Mouse (Mus musculus) forebrain, postnatal 0 days (tissue): ENCODE measurements around the gene Ano8. TPM values are rescaled to one million over a fixed set of nuclear protein-coding genes. Genes with fewer than 3 reads are reported as not detected.

Experiments used
- ATAC-seq: fragments of 200-750 bp; cut with Nextera tagmentation; 2 replicates; pipeline ENCODE4 v1.8.0; 2017; ENCODE audit warnings: mild to moderate bottlenecking, moderate library complexity
- DNase-seq: peaks from one replicate; pipeline ENCODE4 v3.0.0-alpha.2; 2015
- H3K27ac ChIP-seq: fragments of 300-500 bp; sonication (generic); 2 replicates; pipeline ENCODE4 v1.5.1; 2014; ENCODE audit warnings: low read depth, mild to moderate bottlenecking, antibody characterized with exemption, low read length, moderate library complexity, mixed read lengths
- H3K27me3 ChIP-seq: fragments of 300-500 bp; sonication (generic); 2 replicates; pipeline ENCODE4 v1.6.1; 2014; ENCODE audit warnings: mild to moderate bottlenecking, low read length, mixed read lengths; ENCODE audit not compliant: insufficient read depth
- H3K36me3 ChIP-seq: fragments of 300-500 bp; sonication (generic); 2 replicates; pipeline ENCODE4 v1.6.1; 2014; ENCODE audit warnings: mild to moderate bottlenecking, moderate library complexity; ENCODE audit not compliant: insufficient read depth
- H3K4me1 ChIP-seq: fragments of 300-500 bp; sonication (generic); 2 replicates; pipeline ENCODE4 v1.6.1; 2014; ENCODE audit warnings: antibody characterized with exemption; ENCODE audit not compliant: insufficient read depth
- H3K4me2 ChIP-seq: fragments of 300-500 bp; sonication (generic); 2 replicates; pipeline ENCODE4 v1.6.1; 2014; ENCODE audit warnings: low read depth, mild to moderate bottlenecking, moderate library complexity
- H3K4me3 ChIP-seq: fragments of 300-500 bp; sonication (generic); 2 replicates; pipeline ENCODE4 v1.5.1; 2014; ENCODE audit warnings: low read depth, low read length, mixed read lengths
- H3K9ac ChIP-seq: fragments of 300-500 bp; sonication (generic); 2 replicates; pipeline ENCODE4 v1.6.1; 2014; ENCODE audit warnings: mild to moderate bottlenecking
- H3K9me3 ChIP-seq: fragments of 300-500 bp; sonication (generic); 2 replicates; pipeline ENCODE4 v1.6.1; 2016; ENCODE audit warnings: low read length
- CTCF ChIP-seq: sonication (generic); IDR thresholded peaks from 2 replicates; pipeline ENCODE4 v1.5.1; 2016; ENCODE audit warnings: antibody characterized with exemption, control low read depth, low read depth
- WGBS: fragments of 180-500 bp; shearing (Covaris S2); extraction: QIAGEN DNeasy Blood & Tissue Kit; methylation state at CpG from one replicate; pipeline ENCODE4 v1.1.7; 2014; 5-methylcytosine and 5-hydroxymethylcytosine counted together
- polyA plus RNA-seq: library from polyadenylated mRNA; unstranded; fragments of >200 nt; fragmentation: Nextera tagmentation; extraction: Ambion mirVana; gene quantifications from 2 replicates; pipeline ENCODE4 v1.2.1, GENCODE M21; 2015
- total RNA-seq: library from RNA; depleted of rRNA; stranded (reverse); fragments of >200 nt; gene quantifications from 2 replicates; pipeline ENCODE4 v1.2.3, GENCODE M21; 2014

Ano8 gene
- total and polyA plus RNA-seq, 2 experiments from 2014 or later = 7.7 to 82.2 TPM

- WGBS = 85% methylated on average over 25 of the region's 25 CpGs
- Histone ChIP-seq H3K4me2 (peak overlapping the region; percentile 88; the same call in 1 of the 2 replicates), H3K9me3 (no peaks in the 10 kb centered on the region), H3K27me3 (no peaks in the 10 kb centered on the region), H3K36me3 (peaks cover 57% of the 10 kb centered on the region), H3K27ac (0 out of 2 replicates have a peak overlapping the region, but pooled peaks have one; percentile 3), H3K4me1 (peaks cover 9% of the 10 kb centered on the region), H3K9ac (no peak overlapping the region), H3K4me3 (no peak overlapping the region)
- ATAC-seq (no peak), DNase-seq (no peak)
- no peak for TF ChIP-seq CTCF
Measured at GRCm38 (mm10) chr8:71474785-71475701, 10.7 kb downstream of the Ano8 start.

- peaks cover 14% of the 10 kb centered on the region for H3K4me1 ChIP-seq
- DNase-seq = no peak
- 94% methylated on average over 18 of the region's 18 CpGs for WGBS
- TF ChIP-seq CTCF = no peak
- H3K4me2 ChIP-seq = no peak overlapping the region
- no peak overlapping the region for H3K27ac ChIP-seq
- no peak for ATAC-seq
- no peaks in the 10 kb centered on the region for H3K27me3 ChIP-seq
- H3K4me3 ChIP-seq = no peak overlapping the region
- peaks cover 50% of the 10 kb centered on the region for H3K36me3 ChIP-seq
- H3K9me3 ChIP-seq = no peaks in the 10 kb centered on the region
- no peak overlapping the region for H3K9ac ChIP-seq
Measured at GRCm38 (mm10) chr8:71474344-71474743, 11.4 kb downstream of the Ano8 start.

- H3K4me2 ChIP-seq = no peak overlapping the region
- no peak for ATAC-seq
- WGBS = 92% methylated on average over 8 of the region's 8 CpGs
- TF ChIP-seq CTCF = peak; percentile 56
- no peaks in the 10 kb centered on the region for H3K27me3 ChIP-seq
- H3K4me1 ChIP-seq = peaks cover 14% of the 10 kb centered on the region
- H3K27ac ChIP-seq = no peak overlapping the region
- DNase-seq = no peak
- no peak overlapping the region for H3K9ac ChIP-seq
- no peak overlapping the region for H3K4me3 ChIP-seq
- peaks cover 39% of the 10 kb centered on the region for H3K36me3 ChIP-seq
- H3K9me3 ChIP-seq = no peaks in the 10 kb centered on the region
Measured at GRCm38 (mm10) chr8:71472601-71473386, 13.0 kb downstream of the Ano8 start.

GRCm38 (mm10) chr8:71471861-71472260 is 13.9 kb downstream of the Ano8 start:
- H3K4me2 ChIP-seq = no peak overlapping the region
- H3K4me3 ChIP-seq = no peak overlapping the region
- no peak for DNase-seq
- no peak overlapping the region for H3K9ac ChIP-seq
- WGBS = 95% methylated on average over 17 of the region's 17 CpGs
- no peak for TF ChIP-seq CTCF
- no peaks in the 10 kb centered on the region for H3K27me3 ChIP-seq
- peaks cover 9% of the 10 kb centered on the region for H3K4me1 ChIP-seq
- H3K9me3 ChIP-seq = no peaks in the 10 kb centered on the region
- H3K27ac ChIP-seq = no peak overlapping the region
- peaks cover 39% of the 10 kb centered on the region for H3K36me3 ChIP-seq
- ATAC-seq = no peak

GRCm38 (mm10) chr8:71470913-71471255 is 14.9 kb downstream of the Ano8 start:
- Histone ChIP-seq H3K4me3 (no peak overlapping the region), H3K36me3 (peaks cover 39% of the 10 kb centered on the region), H3K4me2 (no peak overlapping the region), H3K9me3 (no peaks in the 10 kb centered on the region), H3K27me3 (no peaks in the 10 kb centered on the region), H3K4me1 (peaks cover 10% of the 10 kb centered on the region), H3K27ac (no peak overlapping the region), H3K9ac (no peak overlapping the region)
- DNase-seq (no peak), ATAC-seq (no peak)
- WGBS = 73% methylated on average over 5 of the region's 5 CpGs
- TF ChIP-seq CTCF = no peak

GRCm38 (mm10) chr8:71470146-71470912 is 15.4 kb downstream of the Ano8 start:
- no peak for TF ChIP-seq CTCF
- Histone ChIP-seq H3K9ac (peak overlapping the region; percentile 77), H3K27ac (peak overlapping the region; percentile 90), H3K9me3 (no peaks in the 10 kb centered on the region), H3K4me3 (peak overlapping the region; percentile 75), H3K36me3 (peaks cover 39% of the 10 kb centered on the region), H3K4me2 (peak overlapping the region; percentile 86), H3K27me3 (no peaks in the 10 kb centered on the region), H3K4me1 (peaks cover 15% of the 10 kb centered on the region)
- ATAC-seq = no peak
- no peak for DNase-seq
- WGBS = 78% methylated on average over 3 of the region's 3 CpGs
